Mouse (Mus musculus): ENCODE data around the gene Cldn9.

Gene Cldn9

DNA sequence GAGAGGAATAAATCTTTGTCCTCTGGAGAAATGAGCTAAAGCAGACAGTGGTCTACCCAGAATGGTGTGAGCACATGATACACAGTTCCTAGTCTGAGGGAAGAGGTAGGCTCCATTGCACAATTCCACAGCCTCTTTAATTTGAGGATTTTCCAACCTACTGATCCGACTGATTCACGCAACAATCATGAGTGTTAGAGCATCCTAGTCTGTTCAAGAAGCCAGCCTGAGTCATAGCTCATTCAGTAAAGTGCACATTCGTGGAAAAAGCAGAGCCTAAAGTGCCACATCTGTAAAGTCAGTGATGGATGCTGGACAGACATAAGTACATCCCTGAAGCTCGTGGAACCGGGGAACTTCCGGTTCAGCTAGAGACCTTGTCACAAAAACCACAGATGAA lies 32.5 kb downstream of the Cldn9 start:
- DNase-seq (ENCODE audit: low read depth, low spot score) = no peak

DNA sequence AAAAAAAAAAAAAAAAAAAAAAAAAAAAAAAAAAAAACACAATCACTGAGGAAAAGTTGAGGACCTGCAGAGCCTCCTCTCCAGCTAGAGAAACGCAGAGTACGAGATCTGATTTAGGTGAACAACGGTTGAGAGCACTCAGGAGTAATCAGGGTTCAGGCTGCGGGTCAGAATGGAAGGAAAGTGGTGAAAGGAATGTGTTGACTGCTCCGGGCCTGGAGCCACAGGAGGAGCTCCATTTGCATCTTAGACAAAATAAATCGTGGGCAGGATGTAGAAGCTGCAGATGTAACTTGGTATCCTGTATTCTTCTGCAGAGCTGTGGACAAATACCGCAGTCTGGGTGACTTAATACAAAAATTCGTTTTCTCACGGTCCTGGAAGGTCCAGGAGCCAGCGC lies 37.9 kb downstream of the Cldn9 start:
- DNase-seq (ENCODE audit: low read depth, low spot score) = no peak

DNA sequence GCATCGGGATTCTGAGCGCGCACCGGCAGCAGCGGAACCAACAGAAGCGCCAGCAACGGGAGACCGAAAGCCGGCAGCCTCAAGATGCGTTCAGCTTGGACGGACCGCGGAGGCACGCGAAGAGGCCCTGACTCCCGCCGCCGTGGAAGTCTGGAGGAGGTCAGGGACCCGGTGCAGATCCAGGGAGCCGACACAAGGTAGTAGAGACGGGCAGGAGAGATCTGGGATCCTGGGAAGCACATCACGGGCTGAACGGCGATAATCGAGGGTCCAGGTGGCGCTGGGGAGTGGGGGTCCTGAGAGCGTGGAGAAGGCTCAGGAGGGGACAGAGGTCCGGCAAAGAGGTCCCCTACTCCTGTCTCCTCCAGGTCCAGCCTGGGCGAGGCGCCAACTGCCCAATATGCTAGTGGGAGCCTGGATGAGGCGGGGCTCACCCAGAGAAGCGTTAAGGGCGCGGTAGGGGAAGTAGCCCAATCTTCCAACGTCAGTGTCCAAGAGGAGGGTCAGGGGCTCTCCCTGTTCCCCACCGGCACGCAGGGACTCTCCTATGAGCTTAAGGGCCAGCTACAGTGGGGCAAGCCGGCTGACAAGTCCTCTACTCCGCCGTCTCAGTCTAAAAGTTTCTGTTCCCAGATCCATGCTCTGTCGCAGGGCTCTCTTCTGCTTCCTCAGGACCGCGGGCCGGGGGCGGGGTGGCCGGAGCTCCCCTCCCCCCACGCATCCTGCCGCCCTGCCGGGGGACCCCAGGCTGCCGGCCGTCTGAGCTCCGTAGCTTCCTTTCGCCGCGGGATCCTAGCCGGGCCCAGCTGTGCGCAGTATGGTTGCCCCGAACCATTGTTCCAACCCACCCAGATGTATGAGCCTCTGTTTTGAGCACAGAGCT lies 39.0 kb downstream of the Cldn9 start, which contains the start of gene Mmp25:
TSS of gene Mmp25 (minus strand) at position 665 of the 883 bp plus-strand sequence.
- DNase-seq (ENCODE audit: low read depth, low spot score) = no peak

All from skeletal muscle tissue, adult 2 months (tissue).